Mouse (Mus musculus) adipocyte (in vitro differentiated cells): ENCODE measurements around the gene Ajap1.

Experiments used
- DNase-seq: peaks from one replicate; pipeline ENCODE4 v3.0.0-alpha.2; 2016; ENCODE audit warnings: low spot score

The Ajap1 gene

DNA sequence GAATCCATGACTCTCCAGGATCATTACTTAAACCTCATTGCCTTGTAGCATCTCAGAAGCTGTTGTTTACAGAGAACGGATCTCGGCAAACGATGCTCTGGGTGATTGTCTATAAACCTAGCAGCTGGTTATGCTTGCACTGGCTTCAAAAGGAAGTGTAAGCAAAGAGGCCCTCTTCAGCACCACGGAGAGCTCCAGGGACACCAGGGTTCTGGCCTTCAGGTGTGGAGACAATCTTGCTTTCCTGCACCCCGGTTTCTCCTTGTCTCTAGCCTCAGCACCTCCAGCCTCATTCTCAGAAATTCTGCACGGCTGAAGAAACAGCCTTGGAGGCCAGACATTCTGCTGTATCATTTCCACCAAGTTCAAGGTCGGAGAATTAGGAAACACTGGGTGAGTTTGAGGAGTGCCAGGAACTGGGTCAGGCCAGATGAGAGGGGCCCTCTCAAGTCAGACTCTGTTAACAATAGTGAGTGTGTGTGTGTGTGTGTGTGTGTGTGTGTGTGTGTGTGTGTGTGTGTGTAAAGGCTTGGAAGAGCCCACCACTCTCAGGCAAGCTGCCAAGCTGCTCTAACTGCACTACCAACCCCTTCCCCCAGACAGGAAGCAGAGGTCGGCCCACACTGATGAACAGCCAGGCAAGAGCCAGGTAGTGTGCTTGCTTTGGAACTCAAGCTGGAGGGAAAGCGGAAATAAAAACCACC is 124.9 kb downstream of the Ajap1 start:
- no peak for DNase-seq

DNA sequence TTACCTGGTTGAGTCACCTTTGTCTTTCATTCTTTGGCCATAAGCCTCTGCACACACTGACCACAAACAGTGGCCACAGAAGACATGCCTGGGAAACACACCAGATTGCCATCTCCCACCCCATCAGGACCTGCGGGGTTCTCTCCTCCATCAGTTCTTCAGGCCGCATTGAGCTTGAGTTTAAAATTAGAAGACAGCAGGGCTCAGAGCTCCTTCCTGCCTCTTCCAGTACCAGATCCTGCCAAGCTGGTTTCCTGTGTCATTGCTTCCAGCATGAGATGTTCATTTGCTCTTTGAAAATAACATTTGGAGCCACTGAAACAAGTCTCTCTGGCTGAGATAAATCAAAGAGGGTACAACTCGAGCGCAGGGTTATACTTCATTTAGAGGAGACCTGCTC is 126.4 kb downstream of the Ajap1 start:
- no peak for DNase-seq

DNA sequence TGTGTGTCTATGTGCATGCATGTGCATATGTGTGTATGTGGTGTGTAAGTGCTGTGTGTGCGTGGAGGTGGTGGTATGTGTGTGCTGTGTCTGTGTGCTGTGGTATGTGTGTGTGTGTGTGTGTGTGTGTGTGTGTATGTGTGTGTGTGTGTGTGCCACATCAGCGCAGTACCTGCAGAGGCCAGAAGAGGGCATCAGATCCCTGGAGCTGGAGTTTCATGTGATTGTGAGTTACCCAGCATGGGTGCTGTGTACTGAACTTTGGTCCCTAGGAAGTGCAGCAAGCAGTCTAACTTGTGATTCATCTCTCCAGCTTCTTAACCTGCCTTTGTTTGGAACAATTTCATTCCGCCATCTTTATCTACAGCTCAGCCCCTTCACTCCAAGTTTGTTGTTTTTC is 137.6 kb downstream of the Ajap1 start:
- no peak for DNase-seq

DNA sequence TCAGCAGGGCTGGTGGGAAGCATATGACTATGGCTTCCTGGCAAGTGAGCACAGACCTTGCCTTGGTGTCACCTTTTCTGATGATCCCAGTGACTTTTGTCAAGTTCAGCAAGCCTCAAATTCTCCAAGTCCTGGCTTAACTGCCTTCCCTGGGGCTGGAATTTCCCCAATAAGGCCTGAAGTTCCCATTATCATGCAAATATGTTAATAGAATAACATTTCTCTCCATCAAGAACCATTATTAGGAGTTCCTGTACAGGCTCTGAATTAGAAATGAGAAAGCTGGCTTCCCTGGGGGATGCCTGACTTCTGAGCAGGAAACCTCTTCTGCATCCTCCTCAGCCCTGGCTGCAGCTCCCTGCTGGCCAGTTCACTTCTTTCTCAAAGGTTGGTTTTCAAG is 141.7 kb downstream of the Ajap1 start:
- no peak for DNase-seq

DNA sequence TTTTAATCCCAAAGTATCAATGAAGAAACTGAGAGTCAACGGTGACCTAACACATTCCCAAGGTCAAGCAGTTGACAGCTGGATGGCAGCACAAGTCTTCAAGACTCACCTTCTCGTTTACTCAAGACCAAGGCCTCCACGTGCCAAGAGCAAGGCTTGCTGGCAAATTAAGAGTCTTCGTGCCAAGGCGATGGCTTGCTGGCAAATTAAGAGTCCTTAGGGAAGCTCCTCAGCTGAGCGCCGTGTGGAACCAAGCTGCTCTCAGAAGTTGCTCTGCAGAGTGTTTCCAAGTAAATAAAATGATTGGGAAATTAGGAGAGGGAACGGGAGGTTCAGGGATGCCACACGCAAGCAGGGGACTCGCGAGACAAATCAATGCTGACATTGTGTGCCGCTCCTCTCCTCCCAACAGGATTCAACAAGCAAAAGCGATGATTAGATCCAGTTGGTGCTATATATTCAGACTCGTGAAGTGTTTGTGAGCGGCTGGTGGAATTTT is 147.3 kb downstream of the Ajap1 start:
- no peak for DNase-seq

DNA sequence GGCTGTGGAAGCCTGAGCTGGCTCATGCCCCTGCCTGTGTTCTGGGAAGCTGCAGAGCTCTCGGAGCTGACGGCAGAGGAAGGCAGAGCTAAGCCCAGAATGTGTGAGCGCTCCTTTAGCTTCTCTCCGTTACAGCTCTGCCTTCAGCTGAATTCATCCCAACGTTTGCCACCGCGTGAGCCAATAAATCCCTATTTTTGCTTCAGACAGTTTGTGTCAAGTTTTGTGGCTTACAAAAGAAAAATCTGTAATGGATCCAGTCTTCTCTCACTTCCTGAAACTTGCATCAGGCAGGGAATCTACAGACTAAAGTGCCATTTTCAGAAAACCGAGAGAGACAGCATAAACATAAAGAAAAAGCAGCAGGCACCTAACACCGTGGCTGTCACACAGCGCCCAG is 154.8 kb downstream of the Ajap1 start:
- no peak for DNase-seq
